Mouse (Mus musculus): ENCODE data around the gene BC030500.

The BC030500 gene

GRCm38 (mm10) chr8:58911677-58912076 is at the start of gene BC030500:
Gene BC030500, plus strand, starts transcription at chr8:58911755.
- DNase-seq, result no peak

GRCm38 (mm10) chr8:58886405-58886804 is 25.1 kb upstream of the BC030500 start:
- no peak for DNase-seq

- DNase-seq, result no peak
Measured at GRCm38 (mm10) chr8:58890591-58890990, 21.0 kb upstream of the BC030500 start.

- DNase-seq, result no peak
Measured at GRCm38 (mm10) chr8:58895960-58896359, 15.6 kb upstream of the BC030500 start.

GRCm38 (mm10) chr8:58904465-58904864 is 7.1 kb upstream of the BC030500 start:
- no peak for DNase-seq

- DNase-seq, result peak; percentile 65
Measured at GRCm38 (mm10) chr8:58912196-58912839, 763 bp downstream of the BC030500 start, which contains the start of gene Galntl6. Gene Galntl6, minus strand, starts transcription at chr8:58912640.

- DNase-seq, result peak; percentile 56
Measured at GRCm38 (mm10) chr8:58912840-58913639, 1.5 kb downstream of the BC030500 start.

GRCm38 (mm10) chr8:58913640-58913968 is 2.0 kb downstream of the BC030500 start:
- no peak for DNase-seq

GRCm38 (mm10) chr8:58915142-58915541 is 3.6 kb downstream of the BC030500 start:
- DNase-seq, result no peak

- DNase-seq, result no peak
Measured at GRCm38 (mm10) chr8:58931066-58931465, 19.5 kb downstream of the BC030500 start.

- DNase-seq, result no peak
Measured at GRCm38 (mm10) chr8:58943773-58944172, 32.2 kb downstream of the BC030500 start.

- no peak for DNase-seq
Measured at GRCm38 (mm10) chr8:58957195-58957739, 45.7 kb downstream of the BC030500 start.
